Mouse (Mus musculus) myocyte (in vitro differentiated cells): ENCODE results near the gene Hs6st3. TPM values are rescaled to one million over a fixed set of nuclear protein-coding genes. Genes with fewer than 3 reads are reported as not detected.

Source experiments
- H3K27me3 ChIP-seq: one replicate; pipeline ENCODE4 v1.6.1; 2011; ENCODE audit not compliant: control insufficient read depth, insufficient read depth, insufficient read length
- H3K36me3 ChIP-seq: one replicate; pipeline ENCODE4 v1.6.1; 2011; ENCODE audit not compliant: control insufficient read depth, insufficient read depth
- H3K4me2 ChIP-seq: one replicate; pipeline ENCODE4 v1.6.1; 2011; ENCODE audit warnings: low read depth, control low read depth
- H3K4me3 ChIP-seq: one replicate; pipeline ENCODE4 v1.5.1; 2011; ENCODE audit warnings: mild to moderate bottlenecking, control low read depth, moderate library complexity
- H3K79me2 ChIP-seq: one replicate; pipeline ENCODE4 v1.6.1; 2011; ENCODE audit not compliant: control insufficient read depth, insufficient read depth
- H3ac ChIP-seq: one replicate; pipeline ENCODE4 v1.6.1; 2011; ENCODE audit not compliant: control insufficient read depth, insufficient read length
- CEBPB ChIP-seq: IDR thresholded peaks from 2 replicates; pipeline ENCODE4 v1.6.1; 2011; ENCODE audit warnings: mild to moderate bottlenecking, moderate library complexity; ENCODE audit not compliant: poor library complexity, insufficient read depth, severe bottlenecking
- E2F4 ChIP-seq: IDR thresholded peaks from one replicate; pipeline ENCODE4 v1.6.1; 2011; ENCODE audit warnings: mild to moderate bottlenecking, control low read depth, moderate library complexity; ENCODE audit not compliant: insufficient read depth
- MAX ChIP-seq: IDR thresholded peaks from one replicate; pipeline ENCODE4 v1.6.1; 2011; ENCODE audit warnings: low read depth, mild to moderate bottlenecking, control low read depth
- MYOD1 ChIP-seq, 3 experiments: IDR thresholded peaks; one replicate each; pipeline ENCODE4 v1.6.1; 2011; ENCODE audit warnings: control low read depth in 2 of 3, low read depth in 2 of 3, mild to moderate bottlenecking in 2 of 3, moderate library complexity in 1 of 3; ENCODE audit not compliant: insufficient read length in 2 of 3, control insufficient read depth in 1 of 3
- MYOG ChIP-seq, 3 experiments: IDR thresholded peaks; one replicate each; pipeline ENCODE4 v1.6.1; 2011; ENCODE audit warnings: control low read depth in 2 of 3, low read depth in 2 of 3, mild to moderate bottlenecking in 2 of 3; ENCODE audit not compliant: insufficient read length in 2 of 3, control insufficient read depth in 1 of 3, insufficient read depth in 1 of 3
- POLR2A ChIP-seq: IDR thresholded peaks from one replicate; pipeline ENCODE4 v1.6.1; 2011; ENCODE audit warnings: low read depth, mild to moderate bottlenecking, control low read depth, moderate library complexity; ENCODE audit not compliant: insufficient read length
- POLR2AphosphoS2 ChIP-seq: IDR thresholded peaks from one replicate; pipeline ENCODE4 v1.6.1; 2011; ENCODE audit warnings: low read depth, control low read depth; ENCODE audit not compliant: insufficient read length
- REST ChIP-seq: IDR thresholded peaks from one replicate; pipeline ENCODE4 v1.6.1; 2011; ENCODE audit warnings: mild to moderate bottlenecking, control low read depth, moderate library complexity; ENCODE audit not compliant: insufficient read depth, insufficient read length
- SRF ChIP-seq: IDR thresholded peaks from one replicate; pipeline ENCODE4 v1.6.1; 2011; ENCODE audit warnings: low read depth; ENCODE audit not compliant: control insufficient read depth, insufficient read length
- TCF12 ChIP-seq: IDR thresholded peaks from one replicate; pipeline ENCODE4 v1.6.1; 2011; ENCODE audit warnings: mild to moderate bottlenecking, control low read depth; ENCODE audit not compliant: poor library complexity, insufficient read depth, severe bottlenecking
- TCF3 ChIP-seq: IDR thresholded peaks from one replicate; pipeline ENCODE4 v1.6.1; 2011; ENCODE audit warnings: low read depth, control low read depth; ENCODE audit not compliant: insufficient read length
- USF1 ChIP-seq: IDR thresholded peaks from one replicate; pipeline ENCODE4 v1.6.1; 2011; ENCODE audit warnings: low read depth, mild to moderate bottlenecking, control low read depth, moderate library complexity
- polyA plus RNA-seq: library from polyadenylated mRNA; unstranded; fragments of >200 nt; fragmentation: generic; extraction: Trizol; gene quantifications from one replicate; pipeline ENCODE4 v1.2.1, GENCODE M21; 2012; ENCODE audit warnings: missing spikeins

Hs6st3 gene
- polyA plus RNA-seq, 1 experiment, result not detected

- Histone ChIP-seq H3ac (no peak overlapping the region), H3K27me3 (no peaks in the 10 kb centered on the region), H3K4me2 (no peak overlapping the region), H3K36me3 (no peaks in the 10 kb centered on the region), H3K79me2 (no peaks in the 10 kb centered on the region), H3K4me3 (no peak overlapping the region)
- no peak for TF ChIP-seq USF1
- no peak for TF ChIP-seq TCF3
- TF ChIP-seq SRF, result no peak
- TF ChIP-seq CEBPB, result no peak
- no peak for TF ChIP-seq MYOD1 (IDR thresholded peaks at IDR 0.05; ENCODE audit: control insufficient read depth in 1 of 3, insufficient read length in 2 of 3, low read depth in 2 of 3)
- no peak for TF ChIP-seq REST
Measured at GRCm38 (mm10) chr14:119532889-119533546, 394.9 kb downstream of the Hs6st3 start.

- Histone ChIP-seq H3ac (no peak overlapping the region), H3K27me3 (no peaks in the 10 kb centered on the region), H3K79me2 (no peaks in the 10 kb centered on the region), H3K4me3 (no peak overlapping the region), H3K36me3 (no peaks in the 10 kb centered on the region), H3K4me2 (no peak overlapping the region)
- TF ChIP-seq POLR2AphosphoS2 (no peak), REST (no peak), TCF3 (no peak), MYOD1 (IDR thresholded peaks at IDR 0.05; ENCODE audit: control insufficient read depth in 1 of 3, insufficient read length in 2 of 3, low read depth in 2 of 3) (no peak), TCF12 (no peak), MYOG (IDR thresholded peaks at IDR 0.05; ENCODE audit: control insufficient read depth in 1 of 3, insufficient read depth in 1 of 3, insufficient read length in 2 of 3, low read depth in 2 of 3) (no peak), SRF (no peak), MAX (no peak), E2F4 (no peak), POLR2A (no peak), USF1 (no peak), CEBPB (no peak)
Measured at GRCm38 (mm10) chr14:119540505-119540904, 402.4 kb downstream of the Hs6st3 start.

GRCm38 (mm10) chr14:119544596-119544995, 406.5 kb downstream of the Hs6st3 start:
- TF ChIP-seq MYOG (IDR thresholded peaks at IDR 0.05; ENCODE audit: control insufficient read depth in 1 of 3, insufficient read depth in 1 of 3, insufficient read length in 2 of 3, low read depth in 2 of 3), result no peak
- no peak for TF ChIP-seq USF1
- TF ChIP-seq POLR2A, result no peak
- TF ChIP-seq MAX, result no peak
- TF ChIP-seq E2F4, result no peak
- Histone ChIP-seq H3K79me2 (no peaks in the 10 kb centered on the region), H3K4me2 (no peak overlapping the region), H3K27me3 (no peaks in the 10 kb centered on the region), H3K36me3 (no peaks in the 10 kb centered on the region), H3ac (no peak overlapping the region), H3K4me3 (no peak overlapping the region)

- H3ac ChIP-seq, result no peak overlapping the region
- H3K36me3 ChIP-seq, result no peaks in the 10 kb centered on the region
- no peak for TF ChIP-seq USF1
- TF ChIP-seq TCF3, result no peak
- no peak for TF ChIP-seq POLR2A
- no peak for TF ChIP-seq MYOG (IDR thresholded peaks at IDR 0.05; ENCODE audit: control insufficient read depth in 1 of 3, insufficient read depth in 1 of 3, insufficient read length in 2 of 3, low read depth in 2 of 3)
- no peak for TF ChIP-seq SRF
- no peak for TF ChIP-seq MAX
- no peak for TF ChIP-seq MYOD1 (IDR thresholded peaks at IDR 0.05; ENCODE audit: control insufficient read depth in 1 of 3, insufficient read length in 2 of 3, low read depth in 2 of 3)
- no peak for TF ChIP-seq TCF12
- TF ChIP-seq E2F4, result no peak
- TF ChIP-seq POLR2AphosphoS2, result no peak
- TF ChIP-seq CEBPB, result no peak
- no peaks in the 10 kb centered on the region for H3K27me3 ChIP-seq
- no peak overlapping the region for H3K4me2 ChIP-seq
- no peaks in the 10 kb centered on the region for H3K79me2 ChIP-seq
- H3K4me3 ChIP-seq, result no peak overlapping the region
Measured at GRCm38 (mm10) chr14:119558356-119558755, 420.2 kb downstream of the Hs6st3 start.

- no peak overlapping the region for H3ac ChIP-seq
- no peak overlapping the region for H3K4me3 ChIP-seq
- TF ChIP-seq USF1, result no peak
- no peak for TF ChIP-seq REST
- no peak for TF ChIP-seq MAX
- H3K4me2 ChIP-seq, result no peak overlapping the region
- no peaks in the 10 kb centered on the region for H3K36me3 ChIP-seq
- H3K27me3 ChIP-seq, result no peaks in the 10 kb centered on the region
- H3K79me2 ChIP-seq, result no peaks in the 10 kb centered on the region
Measured at GRCm38 (mm10) chr14:119582039-119582508, 443.9 kb downstream of the Hs6st3 start.
